Mouse (Mus musculus): Measurements from ENCODE around the gene Olfr424.

Olfr424 gene

DNA sequence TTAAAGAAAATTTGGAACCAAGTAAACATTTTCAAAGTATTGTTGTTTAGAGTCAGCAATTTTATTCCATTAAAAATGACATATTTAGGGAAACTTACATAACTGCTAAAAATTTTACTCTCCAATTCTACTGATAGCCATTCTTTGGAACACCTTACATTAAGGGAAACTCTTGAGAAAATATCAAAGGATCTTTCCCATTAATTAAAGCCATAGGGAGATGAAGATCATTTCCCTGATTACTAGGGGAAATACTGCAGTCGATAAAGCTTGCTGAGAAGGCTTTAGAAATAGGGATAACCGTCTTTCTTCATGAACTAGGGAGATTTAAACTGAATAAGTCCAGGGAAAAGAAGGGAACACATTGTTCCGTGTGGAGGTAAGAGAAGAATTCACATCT lies at the start of gene Olfr424:
Gene Olfr424 (plus strand): TSS at position 301 of the 400 bp plus-strand sequence.
- DNase-seq (ENCODE audit: low spot score), result no peak

DNA sequence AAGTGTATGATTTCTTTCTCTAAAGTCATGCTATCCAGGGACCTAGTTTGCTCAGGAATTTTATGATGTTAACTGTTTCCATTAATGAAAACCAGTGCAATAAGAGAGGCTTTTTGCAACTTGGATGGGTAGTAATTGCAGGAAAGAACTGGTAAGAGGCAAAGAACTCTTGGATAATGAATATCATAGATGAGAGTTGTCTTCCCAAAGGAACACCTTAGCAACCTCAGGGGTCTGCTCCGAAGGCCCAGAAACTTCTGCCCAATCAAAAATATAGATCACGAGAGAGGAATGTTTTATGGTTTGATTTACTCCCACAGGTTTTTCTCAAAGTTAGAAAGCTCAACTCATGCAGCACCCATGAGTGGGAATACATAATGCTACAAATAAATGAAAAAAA lies 47.3 kb upstream of the Olfr424 start, which contains the start of gene Olfr429:
Gene Olfr429 (plus strand): TSS at position 301 of the 400 bp plus-strand sequence.
- no peak for DNase-seq (ENCODE audit: low spot score)

DNA sequence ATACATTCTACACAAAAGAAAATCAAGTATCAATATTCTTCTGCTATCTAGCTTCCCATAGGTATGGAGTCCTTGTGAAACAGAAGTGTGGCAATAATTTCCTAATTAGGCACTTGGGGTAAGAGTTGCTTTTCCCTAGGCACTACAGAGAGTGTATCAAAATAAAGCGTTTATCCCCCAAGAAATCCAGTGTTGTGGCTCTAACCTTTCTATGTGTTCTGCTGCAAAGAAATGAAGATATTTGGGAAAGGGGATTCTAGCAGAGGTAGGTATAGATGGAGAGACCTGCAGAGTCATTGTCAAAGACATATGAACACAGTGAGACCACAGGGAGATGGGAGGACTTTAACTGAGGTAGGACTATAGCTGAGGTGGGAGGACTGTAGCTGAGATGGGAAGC lies 34.7 kb upstream of the Olfr424 start, which contains the start of gene Olfr427:
Gene Olfr427 (plus strand): TSS at position 301 of the 400 bp plus-strand sequence.
- no peak for DNase-seq (ENCODE audit: low spot score)

DNA sequence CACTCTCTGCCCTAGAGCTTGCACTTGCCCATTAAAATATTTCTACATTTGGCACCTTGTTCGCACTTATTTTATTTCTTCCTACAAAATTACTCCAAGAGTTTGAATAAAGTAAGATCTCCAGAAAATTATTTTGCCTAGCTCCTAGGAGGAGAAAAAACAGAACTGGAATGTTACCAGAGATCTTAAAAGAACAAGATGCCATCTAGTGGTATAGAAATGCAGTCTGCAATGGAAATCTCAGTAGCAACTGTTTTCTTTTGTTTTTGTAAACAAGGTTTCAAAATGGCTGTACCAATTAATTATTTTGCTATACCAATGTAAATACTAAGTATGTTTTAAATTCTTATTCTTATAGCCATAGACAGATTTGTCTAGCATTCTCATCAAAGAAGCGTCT lies 27.6 kb upstream of the Olfr424 start:
- DNase-seq (ENCODE audit: low spot score), result no peak

DNA sequence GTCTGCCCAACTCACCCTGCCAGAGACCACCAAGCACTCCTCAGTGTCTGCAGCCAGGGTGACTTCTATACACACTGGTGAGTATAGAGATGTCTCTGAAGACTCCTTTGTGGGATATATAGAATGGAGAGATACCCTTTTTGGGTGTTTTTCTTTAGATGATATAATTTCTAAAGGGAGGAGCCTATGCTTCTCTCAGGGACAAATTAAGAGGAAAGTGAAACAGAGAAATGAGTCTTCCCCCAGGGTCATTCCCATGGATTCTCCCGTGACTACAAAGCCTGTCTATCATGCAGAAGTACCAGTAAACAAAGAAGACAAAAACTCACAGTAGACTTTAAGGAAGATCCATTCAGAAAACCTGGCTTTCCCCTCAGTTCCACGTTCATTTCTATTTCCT lies 10.3 kb upstream of the Olfr424 start, which contains the start of gene Olfr231:
Gene Olfr231 (minus strand): TSS at position 101 of the 400 bp plus-strand sequence.
- no peak for DNase-seq (ENCODE audit: low spot score)

DNA sequence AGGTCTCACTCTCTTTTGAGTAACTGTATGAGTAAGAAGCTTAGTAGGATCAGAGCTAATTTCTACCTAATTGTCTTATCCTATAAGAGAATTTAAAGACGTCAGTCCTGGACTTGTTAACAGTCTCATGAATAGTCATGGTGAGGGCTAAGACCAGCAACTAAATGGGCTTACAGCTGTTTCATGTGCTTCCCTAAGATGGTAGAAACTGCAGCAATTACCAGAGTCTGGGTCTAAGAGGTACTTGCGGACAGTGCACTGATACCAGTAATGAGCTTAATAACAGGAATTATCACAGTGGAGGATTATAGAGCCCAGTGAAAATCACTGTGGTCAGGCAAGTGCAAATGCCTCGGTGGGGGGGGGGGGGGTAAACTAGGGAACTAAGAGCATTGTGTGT lies 682 bp downstream of the Olfr424 start:
- no peak for DNase-seq (ENCODE audit: low spot score)

DNA sequence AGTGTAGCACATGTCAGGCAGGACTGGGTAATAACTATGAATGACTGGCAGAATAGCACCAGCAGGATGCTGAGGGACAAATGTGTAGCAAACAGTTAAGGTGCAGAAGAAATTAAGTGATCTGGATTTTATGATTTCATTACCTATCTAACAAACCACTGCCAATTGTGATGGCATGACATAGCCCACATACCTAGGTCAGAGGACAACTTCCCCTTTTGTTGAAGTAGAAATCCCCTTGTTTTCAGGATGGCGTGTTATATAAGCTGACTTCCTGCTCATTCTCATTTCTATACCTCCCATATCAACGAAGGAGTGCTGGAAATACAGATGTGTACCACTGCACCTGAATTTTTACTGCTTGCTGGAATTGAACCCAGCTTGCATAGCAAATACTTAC lies 10.1 kb downstream of the Olfr424 start:
- DNase-seq (ENCODE audit: low spot score), result no peak

DNA sequence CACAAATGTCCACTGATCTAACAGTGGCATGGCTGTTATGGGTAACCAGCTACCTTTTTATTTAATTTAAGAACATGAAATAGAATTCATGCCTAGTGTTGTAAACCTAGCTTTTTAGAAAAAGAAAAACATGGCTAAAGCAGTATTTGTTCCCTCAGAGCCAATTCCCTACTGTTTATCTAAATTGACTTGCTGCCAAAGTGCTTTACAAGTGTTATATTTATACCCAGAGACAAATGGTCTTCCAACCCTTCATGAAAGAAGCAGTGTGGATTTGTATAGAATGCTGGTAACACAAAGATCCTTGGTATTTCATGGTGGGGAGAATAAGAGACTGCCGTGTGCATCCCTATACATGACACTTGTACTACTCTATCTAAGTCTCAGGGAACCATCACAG lies 15.4 kb downstream of the Olfr424 start:
- DNase-seq (ENCODE audit: low spot score), result no peak

DNA sequence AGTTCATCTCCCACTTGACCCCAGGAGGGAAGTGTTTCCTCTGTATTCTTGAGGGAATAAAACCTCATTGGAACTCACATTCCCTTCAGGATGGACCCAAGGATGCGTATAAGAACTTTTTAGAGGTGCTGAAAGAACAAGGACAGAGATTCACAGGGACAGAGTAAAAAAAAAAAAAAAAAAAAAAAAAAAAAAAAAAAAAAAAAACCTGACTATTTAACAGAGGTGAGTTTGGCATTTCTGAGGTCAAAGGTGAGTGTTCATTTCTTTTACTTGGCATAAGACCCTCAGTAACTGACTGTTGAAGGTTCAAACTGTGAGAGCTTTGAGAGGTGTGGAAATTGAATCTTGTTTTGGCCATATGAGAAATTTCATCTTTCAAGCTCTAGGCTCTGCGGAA lies 18.0 kb downstream of the Olfr424 start:
- no peak for DNase-seq (ENCODE audit: low spot score)

DNA sequence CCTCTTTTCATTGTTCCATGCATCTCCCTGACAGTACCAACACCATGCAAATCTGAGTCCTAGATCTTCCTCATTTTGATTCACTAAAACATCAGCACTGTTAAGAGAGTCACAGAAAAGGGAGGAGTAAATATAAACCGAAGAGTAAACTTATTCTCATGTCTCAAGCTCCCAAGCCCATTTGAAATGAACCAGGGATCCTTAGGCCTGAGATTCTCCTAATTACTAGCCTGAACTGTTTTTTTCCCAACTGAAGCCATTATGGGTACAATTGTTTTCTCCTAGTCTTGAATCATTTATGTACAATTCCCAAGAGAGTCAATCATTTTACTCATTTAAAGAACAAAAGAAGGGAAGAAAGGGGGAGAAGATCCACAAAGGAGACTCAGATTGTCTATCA lies 24.0 kb downstream of the Olfr424 start, which contains the start of gene Olfr420:
Gene Olfr420 (plus strand): TSS at position 301 of the 400 bp plus-strand sequence.
- no peak for DNase-seq (ENCODE audit: low spot score)

DNA sequence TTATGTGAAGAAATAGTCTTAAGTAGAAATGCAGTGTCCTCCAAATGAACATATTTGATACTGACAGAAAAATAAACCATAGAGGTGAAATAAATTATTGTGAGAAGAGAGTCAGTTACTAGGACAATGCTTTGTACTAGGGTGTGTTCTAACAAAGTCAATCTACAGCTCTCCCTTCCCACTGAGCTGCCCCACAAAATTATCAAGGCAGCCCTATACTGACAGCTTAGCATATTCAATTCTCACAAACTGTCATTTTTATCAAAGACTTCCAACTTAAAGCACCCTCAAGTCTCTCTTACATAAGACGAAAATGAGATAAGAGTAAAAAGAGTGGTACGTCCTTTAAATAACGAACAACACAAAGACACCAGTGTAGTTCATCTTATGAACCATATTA lies 26.3 kb downstream of the Olfr424 start:
- no peak for DNase-seq (ENCODE audit: low spot score)

DNA sequence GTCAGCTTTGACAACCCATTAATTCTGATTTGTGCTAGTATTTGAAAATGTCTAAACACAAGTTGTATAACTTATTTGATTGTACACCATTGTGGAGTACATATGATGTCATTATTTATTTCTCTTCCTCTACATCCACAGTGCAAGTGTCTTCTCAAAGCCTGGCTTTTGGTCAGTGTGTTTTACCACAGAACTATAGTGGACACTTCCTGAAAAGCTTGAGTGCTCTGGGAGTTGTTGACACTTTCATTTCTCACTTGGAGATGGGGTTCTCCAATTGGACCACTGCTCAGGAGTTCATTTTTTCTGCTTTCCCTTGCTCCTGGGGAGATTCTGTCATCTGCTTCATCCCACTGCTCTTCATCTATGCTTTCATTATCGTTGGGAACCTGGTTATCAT lies 27.2 kb downstream of the Olfr424 start:
- DNase-seq (ENCODE audit: low spot score), result no peak

DNA sequence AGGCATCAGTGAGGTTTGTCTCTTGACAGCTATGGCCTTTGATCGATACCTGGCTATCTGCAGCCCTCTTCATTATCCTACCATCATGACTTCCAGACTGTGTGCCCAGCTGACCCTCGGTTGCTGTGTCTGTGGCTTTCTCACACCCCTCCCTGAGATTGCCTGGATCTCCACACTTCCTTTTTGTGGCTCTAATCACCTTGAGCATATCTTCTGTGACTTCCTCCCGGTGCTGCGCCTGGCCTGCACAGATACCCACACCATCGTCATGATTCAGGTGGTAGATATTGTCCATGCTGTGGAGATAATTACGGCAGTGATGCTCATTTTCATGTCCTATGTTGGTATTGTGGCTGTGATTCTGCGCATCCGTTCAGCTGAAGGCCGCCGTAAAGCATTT lies 27.8 kb downstream of the Olfr424 start:
- no peak for DNase-seq (ENCODE audit: low spot score)

DNA sequence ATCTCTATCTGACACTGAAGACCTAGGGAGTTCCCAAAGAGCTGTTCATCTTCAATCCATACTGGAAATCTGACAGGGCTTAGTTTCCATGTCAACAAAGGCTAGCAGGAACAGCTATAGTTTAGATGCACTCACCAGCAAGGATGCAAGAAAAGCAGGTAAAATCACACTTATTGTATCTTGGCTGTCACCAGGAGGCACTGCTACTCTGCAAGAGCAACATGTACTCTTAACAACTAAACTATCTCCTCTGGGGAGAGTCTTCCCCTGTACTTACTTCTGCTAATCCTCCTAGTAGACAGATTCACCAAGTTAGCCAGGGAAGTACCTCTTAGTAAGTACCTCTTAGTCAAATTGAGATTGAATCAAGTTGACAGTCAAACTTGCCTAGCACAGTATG lies 37.7 kb downstream of the Olfr424 start:
- no peak for DNase-seq (ENCODE audit: low spot score)

DNA sequence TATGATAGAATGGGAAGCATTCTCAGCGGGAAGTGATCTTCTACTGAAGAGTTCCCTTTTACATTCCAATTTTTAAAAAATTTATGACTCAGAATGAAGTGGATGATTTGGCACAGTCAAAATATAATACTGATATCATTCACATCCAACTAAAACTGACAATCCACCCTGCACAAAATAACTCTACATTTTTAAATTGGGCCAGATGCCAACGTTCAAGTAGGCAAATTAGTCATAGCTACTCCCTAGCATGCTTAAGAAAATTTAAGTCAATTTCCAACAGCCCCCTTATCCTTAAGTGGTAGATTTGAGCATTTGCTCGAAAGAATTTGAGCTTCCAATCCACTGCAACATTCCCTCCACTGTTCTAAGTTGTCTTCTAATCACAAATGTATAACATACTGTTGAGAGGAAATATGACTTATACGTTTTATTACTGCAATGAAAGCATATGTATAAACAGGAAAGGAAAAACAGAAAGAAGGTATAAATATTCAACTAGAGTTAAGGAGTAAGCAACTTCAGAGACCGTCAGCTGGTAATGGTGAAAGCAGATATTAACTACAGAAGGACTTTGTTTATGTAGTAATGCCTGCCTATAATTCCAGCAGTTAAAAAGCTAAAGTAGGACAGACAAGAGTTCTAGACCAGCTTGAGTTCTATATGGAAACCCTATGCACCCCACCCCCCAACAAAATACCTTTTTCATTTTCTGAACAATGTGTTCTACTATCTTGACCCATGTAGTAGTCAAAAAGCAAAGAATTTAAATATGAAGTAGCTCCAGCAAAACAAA lies 39.6 kb downstream of the Olfr424 start:
- DNase-seq (ENCODE audit: low spot score), result no peak

DNA sequence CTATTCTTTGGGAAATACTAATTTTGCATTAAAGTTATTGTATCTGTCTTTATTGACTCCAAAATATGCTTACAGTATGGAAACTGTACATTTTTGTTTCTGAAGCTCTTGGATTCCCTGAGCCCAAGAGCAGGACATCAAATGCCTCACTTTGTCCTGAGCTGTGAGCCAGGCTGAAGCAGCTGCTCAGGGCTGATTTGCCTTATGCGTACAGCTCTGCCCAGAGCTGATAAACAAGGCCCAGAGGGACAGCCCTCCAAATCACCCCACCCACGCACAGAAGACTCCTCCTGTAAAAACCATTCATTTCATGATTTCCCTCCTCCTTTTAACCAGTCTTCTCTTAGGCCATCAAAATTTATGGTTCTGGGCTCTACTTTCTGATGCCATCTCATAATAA lies 40.2 kb downstream of the Olfr424 start:
- DNase-seq (ENCODE audit: low spot score), result no peak

DNA sequence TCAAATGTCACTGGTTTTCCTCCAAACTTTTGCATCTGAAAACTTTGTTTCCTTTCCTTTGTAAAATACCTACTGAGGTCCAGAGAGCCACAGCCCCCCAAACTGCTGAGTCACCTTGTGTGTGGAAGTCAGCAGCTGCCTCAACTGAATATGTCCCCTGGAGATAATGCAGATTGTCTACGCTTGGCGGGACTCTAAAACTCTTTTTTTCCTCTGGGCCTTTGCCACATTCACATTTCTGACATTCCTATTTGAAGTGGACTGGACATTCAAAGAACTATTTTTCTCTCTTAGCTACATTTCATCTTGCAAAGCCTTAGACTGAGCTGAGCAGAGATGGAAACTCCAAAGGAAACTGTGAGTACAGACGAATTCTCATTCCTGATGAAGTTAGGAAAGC lies 41.3 kb downstream of the Olfr424 start, which contains the start of gene Spta1:
Gene Spta1 (plus strand): TSS at position 172 of the 400 bp plus-strand sequence.
- no peak for DNase-seq (ENCODE audit: low spot score)

Measured in layer of hippocampus, adult 11-12 months (tissue).